ENCODE assay signal across 21 mouse cellular contexts in genomic region chr6:84353425-84354220, GRCm38 (mm10).
DNase-seq lines count a peak whose midpoint lies in the region; ATAC-seq lines count a peak whose summit lies in the region.
"Had no signal": no experiment of that assay in that cellular context is flagged by ENCODE, and none has a peak within 500 bp of the region (broad histone marks: within the 10 kb centered on the region; RNA-seq: fewer than 3 reads in every experiment).

No protein-coding gene starts in this region.

- 89% methylated on average over 6 of the region's 6 CpGs for WGBS in kidney, embryonic 15.5 days

- no peaks in the 10 kb centered on the region for H3K9me3 ChIP-seq in kidney, embryonic 15.5 days (replicated peaks)
- H3K9me3 ChIP-seq: forebrain, embryonic 12.5 days; heart, embryonic 10.5 days; limb, embryonic 12.5 days; liver, embryonic 15.5 days; midbrain, embryonic 15.5 days had no signal

- H3K4me3 ChIP-seq in kidney, embryonic 15.5 days (replicated peaks), result no peak overlapping the region
- H3K4me3 ChIP-seq: forebrain, embryonic 12.5 days; heart, embryonic 10.5 days; limb, embryonic 12.5 days; liver, embryonic 15.5 days; midbrain, embryonic 15.5 days had no signal

- peak; percentile 41 to 56 for DNase-seq in heart, adult 18-20 months
- DNase-seq in heart, postnatal 25 days (ENCODE audit: low spot score), result no peak
- peak; percentile 60 for DNase-seq in adipocyte (ENCODE audit: low spot score)
- peak; percentile 41 to 55 for DNase-seq in gastrocnemius, postnatal 36 days
- DNase-seq in lung, postnatal 36 days, result peak; percentile 44
- no peak for DNase-seq in kidney, adult 11 months
- DNase-seq: cerebellum, adult 11 months; cerebellum, postnatal 14 days; heart, postnatal 36 days; kidney, postnatal 25 days; thymus, postnatal 14 days had no signal

- no peak overlapping the region for H3K4me2 ChIP-seq in kidney, embryonic 15.5 days
- H3K4me2 ChIP-seq: forebrain, embryonic 12.5 days; limb, embryonic 12.5 days; liver, embryonic 15.5 days; midbrain, embryonic 15.5 days had no signal

- intact Hi-C loops in heart, postnatal 25 days (cut with DNase I), result no loop called here
- intact Hi-C loops in gastrocnemius, postnatal 36 days (cut with DNase I), result no loop called here

- peaks cover 3% of the 10 kb centered on the region; the same call in 1 of the 2 replicates for H3K27me3 ChIP-seq in kidney, embryonic 15.5 days
- H3K27me3 ChIP-seq: forebrain, embryonic 12.5 days; limb, embryonic 12.5 days; liver, embryonic 15.5 days; midbrain, embryonic 15.5 days had no signal

- no peak for ATAC-seq in kidney, embryonic 15.5 days (replicated peaks; ENCODE audit: low FRiP score)
- ATAC-seq: hindbrain, embryonic 16.5 days; intestine, postnatal 0 days; midbrain, embryonic 15.5 days had no signal

- no peak overlapping the region for H3K9ac ChIP-seq in kidney, embryonic 15.5 days
- H3K9ac ChIP-seq: forebrain, embryonic 12.5 days; limb, embryonic 12.5 days; liver, embryonic 15.5 days; midbrain, embryonic 15.5 days had no signal

- H3K4me1 ChIP-seq in kidney, embryonic 15.5 days, result no peaks in the 10 kb centered on the region
- H3K4me1 ChIP-seq: forebrain, embryonic 12.5 days; heart, embryonic 10.5 days; liver, embryonic 15.5 days; megakaryocyte, embryonic 14.5 days; midbrain, embryonic 15.5 days had no signal

- no peak overlapping the region for H3K27ac ChIP-seq in kidney, embryonic 15.5 days
- H3K27ac ChIP-seq: forebrain, embryonic 12.5 days; heart, embryonic 10.5 days; limb, embryonic 12.5 days; liver, embryonic 15.5 days; midbrain, embryonic 15.5 days; stomach, postnatal 0 days had no signal

- no peaks in the 10 kb centered on the region for H3K36me3 ChIP-seq in kidney, embryonic 15.5 days
- H3K36me3 ChIP-seq: forebrain, embryonic 12.5 days; heart, embryonic 10.5 days; limb, embryonic 12.5 days; liver, embryonic 15.5 days; midbrain, embryonic 15.5 days had no signal

Comparison
In these comparisons a context has a peak if more than half of its experiments do, and no peak if none do; other contexts are left out.
1. DNase-seq: peak in heart, adult 18-20 months (2 of 2), adipocyte (single experiment), gastrocnemius, postnatal 36 days (2 of 2) and lung, postnatal 36 days (single experiment); none in heart, postnatal 25 days (single experiment) and kidney, adult 11 months (single experiment).